Mouse (Mus musculus) embryo, embryonic 11.5 days (tissue): ENCODE data around the gene Nanog.
"Not testable (repeated sequence)": the region's sequence is repeated elsewhere in the genome, so short reads cannot be mapped to it uniquely, and the experiment has no call there.

Experiments
- DNase-seq: peaks from one replicate; pipeline ENCODE4 v3.0.0-alpha.2; 2012; ENCODE audit warnings: low read depth, low spot score

Gene Nanog

DNA sequence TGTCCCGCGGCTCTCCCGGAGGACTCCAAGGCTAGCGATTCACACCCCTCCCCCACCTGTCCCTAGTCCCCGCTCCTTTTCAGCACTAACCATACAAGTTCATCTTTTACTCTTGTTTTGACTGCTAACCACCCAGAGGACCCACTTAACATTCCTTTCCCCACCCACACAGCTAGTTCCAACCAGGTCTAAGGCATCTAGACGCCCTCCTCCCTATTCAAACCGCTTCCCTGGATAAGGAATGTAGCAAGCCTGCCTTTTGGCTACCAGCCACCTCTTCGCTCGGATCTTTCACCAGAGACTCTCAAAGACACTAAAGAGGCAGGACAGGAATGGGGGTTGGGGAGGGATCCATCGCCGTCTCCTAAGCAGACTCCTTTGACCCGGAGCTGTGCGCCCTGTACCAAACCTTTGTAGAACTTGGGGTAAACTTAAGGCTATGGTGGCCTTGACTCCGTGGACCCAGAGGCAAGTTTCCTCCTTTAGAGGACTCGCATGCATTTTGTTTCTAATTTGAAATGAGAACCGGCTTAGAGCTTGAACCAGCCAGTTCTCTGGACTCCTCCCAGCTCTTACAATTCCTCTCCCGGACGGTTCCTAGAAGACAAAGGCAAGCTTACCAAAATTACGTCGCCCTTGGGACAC lies 4.7 kb upstream of the Nanog start:
- DNase-seq = peak; percentile 23

DNA sequence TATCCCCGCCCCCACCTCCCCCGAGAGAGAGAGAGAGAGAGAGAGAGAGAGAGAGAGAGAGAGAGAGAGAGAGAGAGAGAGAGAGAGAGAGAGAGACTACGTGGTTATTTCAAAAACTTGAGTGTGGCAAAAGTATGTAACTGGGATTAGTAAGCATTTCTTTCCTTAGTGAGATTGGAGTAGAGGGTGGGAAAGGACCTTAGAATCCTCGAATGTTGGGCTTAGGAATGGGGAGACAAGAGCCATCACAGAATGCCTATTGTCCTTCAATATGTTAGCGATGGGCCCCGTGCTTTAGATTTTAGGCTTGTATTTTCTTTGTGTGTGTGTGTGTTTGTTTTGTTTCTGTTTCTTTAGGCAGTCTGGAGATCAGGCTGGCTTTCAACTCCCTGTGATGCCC lies 4.0 kb upstream of the Nanog start:
- DNase-seq = no peak

DNA sequence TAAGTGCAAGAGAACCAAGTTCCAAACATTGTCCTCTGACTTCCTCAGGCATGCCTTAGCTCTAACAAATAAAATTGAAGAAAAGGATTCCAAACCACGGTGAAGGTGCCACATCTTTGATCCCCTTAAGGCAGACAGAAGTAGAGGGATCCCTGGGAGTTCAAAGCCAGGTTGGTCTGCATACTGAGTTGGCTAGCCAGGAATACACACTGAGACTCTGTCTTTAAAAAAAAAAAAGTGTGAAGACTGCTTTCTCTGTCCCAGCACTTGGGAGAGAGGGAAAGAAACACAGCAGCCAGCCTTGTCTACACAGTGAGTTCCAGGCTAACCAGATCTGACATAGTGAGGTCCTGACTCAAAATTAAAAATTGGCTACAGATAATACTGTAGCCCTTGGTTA lies 3.6 kb upstream of the Nanog start:
- no peak for DNase-seq

DNA sequence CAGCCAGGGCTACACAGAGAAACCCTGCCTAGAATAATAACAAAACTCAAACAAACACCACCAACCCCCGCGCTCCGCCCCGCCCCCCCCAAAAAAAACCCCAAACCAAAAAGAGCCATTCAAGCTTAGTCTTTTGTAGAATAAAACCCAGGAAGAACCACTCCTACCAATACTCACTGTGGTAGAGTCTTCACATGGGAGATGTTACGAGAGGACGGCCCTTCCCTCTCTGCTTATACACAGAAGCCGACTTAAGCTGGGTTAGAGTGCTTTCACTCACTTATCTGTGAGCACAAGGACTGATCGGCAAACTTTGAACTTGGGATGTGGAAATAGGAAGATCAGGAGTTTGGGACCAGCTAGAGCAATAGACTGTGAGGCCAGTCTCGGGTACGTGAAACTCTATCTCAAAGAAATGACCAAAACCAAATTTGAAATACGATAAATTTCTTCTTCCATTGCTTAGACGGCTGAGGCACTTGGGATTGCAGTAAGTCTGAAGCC lies 900 bp upstream of the Nanog start:
- DNase-seq = no peak

DNA sequence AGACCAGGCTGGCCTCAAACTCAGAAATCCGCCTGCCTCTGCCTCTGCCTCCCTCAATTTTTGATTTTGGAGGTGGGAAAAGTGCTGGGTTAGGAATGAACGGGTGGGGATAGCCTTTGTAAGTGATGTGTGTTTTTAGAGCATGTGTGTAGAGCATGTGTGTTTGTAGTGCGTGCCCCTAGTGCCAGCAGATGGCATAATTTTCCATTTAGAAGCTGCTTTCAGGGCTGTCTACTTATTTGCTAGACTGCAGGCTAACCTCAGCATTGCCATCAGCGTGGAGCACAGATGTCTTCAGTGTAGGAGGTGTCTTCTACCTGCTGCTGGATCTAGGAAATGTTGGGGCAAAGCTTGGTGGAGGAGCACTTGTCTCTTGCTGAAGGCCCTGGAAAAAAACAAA lies 1.5 kb downstream of the Nanog start:
- no peak for DNase-seq

DNA sequence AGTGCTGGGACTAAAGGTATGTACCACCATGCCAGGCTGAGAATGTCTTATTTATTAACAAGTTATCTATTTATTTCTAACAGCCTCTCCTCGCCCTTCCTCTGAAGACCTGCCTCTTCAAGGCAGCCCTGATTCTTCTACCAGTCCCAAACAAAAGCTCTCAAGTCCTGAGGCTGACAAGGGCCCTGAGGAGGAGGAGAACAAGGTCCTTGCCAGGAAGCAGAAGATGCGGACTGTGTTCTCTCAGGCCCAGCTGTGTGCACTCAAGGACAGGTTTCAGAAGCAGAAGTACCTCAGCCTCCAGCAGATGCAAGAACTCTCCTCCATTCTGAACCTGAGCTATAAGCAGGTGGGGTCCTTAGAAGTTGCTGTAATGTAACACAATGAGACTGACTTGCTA lies 4.2 kb downstream of the Nanog start:
- DNase-seq = no peak

DNA sequence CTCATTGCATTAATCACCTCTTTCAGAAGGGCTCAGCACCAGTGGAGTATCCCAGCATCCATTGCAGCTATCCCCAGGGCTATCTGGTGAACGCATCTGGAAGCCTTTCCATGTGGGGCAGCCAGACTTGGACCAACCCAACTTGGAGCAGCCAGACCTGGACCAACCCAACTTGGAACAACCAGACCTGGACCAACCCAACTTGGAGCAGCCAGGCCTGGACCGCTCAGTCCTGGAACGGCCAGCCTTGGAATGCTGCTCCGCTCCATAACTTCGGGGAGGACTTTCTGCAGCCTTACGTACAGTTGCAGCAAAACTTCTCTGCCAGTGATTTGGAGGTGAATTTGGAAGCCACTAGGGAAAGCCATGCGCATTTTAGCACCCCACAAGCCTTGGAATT lies 5.8 kb downstream of the Nanog start:
- not testable (repeated sequence) for DNase-seq

DNA sequence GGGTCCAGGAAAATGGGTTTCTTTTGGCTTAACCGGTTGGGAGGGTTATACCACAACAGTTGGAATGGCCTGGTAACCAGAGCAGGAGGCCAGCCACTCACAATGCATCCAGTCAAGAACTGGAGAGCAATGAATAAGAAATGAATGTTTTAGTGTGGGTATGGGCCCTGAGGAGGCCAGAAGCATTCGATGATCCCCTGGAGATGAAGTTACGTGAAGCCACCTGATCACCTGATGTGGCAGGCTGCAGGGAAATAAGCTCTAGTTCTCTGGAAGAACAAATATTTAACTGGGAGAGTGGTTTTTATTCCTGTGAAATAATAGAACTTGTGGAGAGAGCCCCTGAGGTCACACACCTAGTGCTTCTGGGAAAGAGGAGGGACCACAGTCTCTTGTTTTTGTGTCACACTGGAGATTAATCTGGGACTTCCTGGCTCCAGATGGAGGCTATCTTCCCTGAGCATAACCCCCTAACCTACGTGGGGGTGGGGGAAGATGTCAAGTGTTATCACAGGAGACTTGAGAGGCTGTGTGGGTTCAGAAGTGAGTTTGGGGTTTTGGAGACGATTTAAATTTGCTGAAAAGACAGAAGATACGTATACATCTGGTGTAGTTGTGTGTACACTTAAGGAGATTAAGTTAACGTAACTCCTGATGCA lies 7.5 kb downstream of the Nanog start:
- no peak for DNase-seq

DNA sequence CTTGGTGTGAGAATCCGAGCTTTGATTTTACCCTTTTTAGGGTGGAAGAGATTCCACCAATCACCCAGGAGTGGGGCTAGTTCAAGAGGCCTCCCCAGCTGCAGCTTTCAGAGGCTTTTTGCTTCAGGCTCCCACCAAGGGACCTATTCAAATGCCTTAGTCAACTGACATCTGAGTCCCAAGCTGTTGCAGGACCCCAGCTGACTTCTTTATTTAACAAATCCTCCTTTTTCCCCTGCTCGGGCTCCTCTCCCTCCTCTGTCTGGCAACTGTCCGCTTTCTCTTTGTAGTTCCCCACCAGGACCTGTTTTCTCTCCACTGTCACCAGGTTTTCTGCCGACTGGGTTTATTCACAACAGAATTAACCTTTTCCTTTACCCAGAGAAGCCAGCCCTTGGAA lies 8.6 kb downstream of the Nanog start:
- DNase-seq = no peak

DNA sequence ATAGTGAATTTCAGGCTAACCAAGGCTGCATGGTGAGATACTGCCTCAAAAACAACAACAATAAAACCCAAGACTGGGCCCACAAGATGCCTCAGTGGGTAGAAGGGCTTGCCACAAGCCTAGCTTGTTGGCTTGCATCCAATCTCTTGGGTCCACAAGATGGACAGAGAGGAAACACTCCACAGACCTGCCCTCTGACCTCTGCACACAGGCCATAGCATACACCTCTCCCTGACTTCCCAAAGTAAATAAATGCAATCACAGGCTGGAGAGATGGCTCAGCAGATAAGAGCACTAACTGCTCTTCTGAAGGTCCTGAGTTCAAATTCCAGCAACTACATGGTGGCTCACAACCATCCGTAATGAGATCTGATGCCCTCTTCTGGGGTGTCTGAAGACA lies 10.9 kb downstream of the Nanog start:
- DNase-seq = not testable (repeated sequence)

DNA sequence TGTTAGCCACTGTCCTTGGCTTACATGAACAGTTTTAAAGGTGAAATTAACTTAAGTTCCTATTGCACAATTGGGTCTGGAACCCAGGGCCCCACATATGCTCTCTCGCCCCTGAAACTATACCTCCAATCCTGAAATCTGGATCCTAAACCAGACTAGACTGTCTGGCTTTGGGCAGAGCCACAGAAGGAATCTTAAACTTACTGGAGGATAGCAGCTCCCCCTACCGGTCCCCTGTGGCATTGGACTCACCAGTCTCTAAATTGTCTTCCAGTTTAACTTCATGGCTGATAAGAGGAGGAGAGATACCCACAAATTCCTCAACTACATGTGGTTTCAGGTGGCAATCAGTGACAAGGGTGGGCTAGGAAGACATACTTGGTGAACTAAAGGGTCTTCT lies 12.7 kb downstream of the Nanog start:
- no peak for DNase-seq

DNA sequence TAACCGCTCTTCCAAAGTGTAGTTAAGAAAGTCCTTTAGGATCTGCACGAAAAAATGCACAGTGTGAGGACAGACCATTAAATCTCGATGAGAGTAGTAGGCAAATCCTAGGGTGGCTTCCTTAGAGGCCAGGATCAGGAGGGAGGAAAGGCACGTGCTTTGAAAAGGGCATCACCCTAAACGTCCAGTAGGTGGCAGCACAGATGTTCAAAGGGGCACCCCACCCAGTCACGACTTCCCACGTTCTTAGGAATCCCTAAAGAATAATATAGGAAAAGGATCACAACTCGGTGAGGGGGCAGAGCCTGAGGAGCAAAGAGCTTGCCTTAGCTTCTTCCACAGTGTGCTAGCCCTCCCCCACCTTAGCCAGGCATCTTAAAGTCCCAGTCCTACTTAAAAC lies 32.7 kb downstream of the Nanog start:
- DNase-seq = peak; percentile 57

DNA sequence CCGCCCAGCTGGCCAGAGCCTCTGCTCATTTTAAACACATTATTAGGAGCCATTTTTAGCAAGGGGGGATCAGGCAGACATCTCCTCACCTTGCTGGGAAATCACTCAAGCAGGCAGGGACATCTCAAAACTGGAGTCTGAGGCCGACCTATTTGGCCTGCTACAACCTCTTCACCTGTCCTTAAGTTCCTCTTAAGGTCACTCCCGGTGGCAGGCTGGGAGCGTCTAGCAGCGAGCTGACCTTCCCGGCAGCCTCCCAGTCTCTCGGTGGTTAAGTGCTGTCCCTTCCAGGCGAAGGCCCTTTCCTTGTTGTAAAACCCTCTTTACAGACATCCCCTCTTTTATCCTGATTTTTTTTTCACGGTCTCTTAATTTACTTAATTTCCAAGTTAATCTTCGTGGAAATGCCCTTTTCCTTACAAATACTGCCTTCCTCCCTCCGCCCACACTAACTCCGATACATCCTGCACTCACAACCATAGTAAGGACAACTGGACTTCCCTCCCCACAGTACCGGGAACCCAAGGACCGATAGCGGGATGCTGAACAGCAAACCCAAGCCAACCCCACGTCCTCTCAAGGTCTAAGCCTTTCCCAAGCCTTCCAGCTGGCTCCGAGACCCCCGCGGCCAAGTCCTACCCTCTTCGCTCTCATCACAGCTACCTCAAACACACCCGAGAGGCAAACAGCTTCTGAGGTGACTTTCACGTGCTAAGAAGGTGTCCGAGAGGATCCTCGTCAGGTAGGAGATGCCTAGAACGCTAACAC lies 34.4 kb downstream of the Nanog start:
- no peak for DNase-seq

DNA sequence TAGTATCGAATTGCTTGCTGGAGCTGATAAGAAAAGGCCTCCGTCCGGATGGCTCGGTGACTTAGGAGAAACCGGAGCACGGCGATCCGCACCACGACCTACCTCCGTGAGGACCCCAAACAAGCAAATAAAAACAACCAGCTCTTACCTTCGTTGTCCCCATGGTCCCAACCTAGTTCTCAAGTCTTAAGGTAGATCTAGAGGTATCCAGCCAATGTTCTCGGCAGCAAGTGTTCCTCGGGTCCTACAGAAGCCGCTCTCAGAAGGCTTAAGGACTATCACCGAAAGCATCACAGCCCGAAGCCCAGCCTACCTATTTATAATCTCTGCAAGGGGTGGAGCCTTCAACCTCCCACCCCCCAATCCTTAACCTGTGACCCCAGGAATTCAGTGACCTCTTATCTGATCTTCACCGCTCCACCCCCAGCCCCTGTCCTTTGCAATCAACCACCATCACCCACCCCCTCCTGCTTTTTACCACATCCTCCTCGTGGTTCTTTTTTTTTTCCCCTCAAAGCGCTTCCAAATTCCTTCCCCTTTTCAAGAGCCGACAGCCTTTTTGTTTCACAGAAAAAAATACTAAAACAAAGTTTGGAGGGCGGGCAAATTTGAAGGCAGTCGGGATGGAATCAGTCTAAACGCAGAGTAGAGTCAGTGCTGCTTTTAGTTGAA lies 35.1 kb downstream of the Nanog start:
- no peak for DNase-seq

DNA sequence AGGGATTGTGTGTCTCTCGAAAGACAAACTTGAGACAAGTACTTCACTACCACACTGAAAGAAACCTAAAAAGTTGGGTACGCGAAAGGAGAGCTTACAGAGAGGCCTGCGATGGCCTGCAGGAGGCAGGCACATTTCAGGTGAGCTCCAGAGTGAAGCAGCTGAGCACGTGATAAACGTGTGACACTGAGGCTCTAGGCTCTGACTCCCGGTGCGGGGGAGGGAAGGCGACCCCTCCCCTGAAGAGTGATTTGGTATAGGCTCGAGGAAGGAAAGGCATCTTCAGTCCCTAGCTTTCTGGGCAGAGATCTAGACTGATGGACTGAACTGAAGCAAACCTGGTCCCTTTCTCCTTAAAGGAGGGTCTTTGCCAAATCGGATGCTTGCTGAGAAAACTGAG lies 36.1 kb downstream of the Nanog start:
- DNase-seq = no peak

DNA sequence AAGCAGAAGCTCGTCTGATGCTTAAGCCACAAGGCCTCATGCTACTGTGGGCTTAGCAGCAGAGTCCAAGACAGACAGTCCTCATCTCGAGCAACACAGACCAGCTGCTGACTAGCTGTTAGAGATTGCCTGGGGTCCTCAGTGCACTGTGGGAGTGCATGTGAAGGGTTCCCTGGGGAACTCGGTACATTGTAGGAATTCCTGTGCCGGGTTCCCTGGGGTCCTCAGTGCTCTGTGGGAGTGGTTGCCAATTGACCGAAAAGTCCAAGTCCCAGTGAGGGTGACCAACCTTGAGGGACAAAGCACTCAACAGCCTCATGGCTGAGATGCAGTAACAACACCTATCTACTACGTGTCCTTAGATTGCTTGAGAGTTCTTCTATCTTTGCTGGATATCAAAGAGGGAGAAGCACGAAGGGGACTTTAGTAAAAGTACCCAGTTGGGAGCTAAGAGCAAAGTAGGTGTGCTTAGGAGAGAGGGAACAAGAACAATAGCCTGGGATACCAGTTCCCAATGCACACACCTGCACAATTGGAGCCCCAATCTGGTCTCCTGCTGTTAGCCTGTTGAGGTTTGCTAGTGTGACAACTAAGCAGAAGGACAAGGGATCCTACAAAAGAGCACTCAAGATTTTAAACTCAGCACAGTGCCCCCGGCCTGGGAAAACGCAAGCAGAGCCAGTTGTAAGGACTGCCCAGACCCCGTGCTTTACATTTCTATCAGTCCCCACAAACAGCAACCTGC lies 37.4 kb downstream of the Nanog start:
- no peak for DNase-seq

DNA sequence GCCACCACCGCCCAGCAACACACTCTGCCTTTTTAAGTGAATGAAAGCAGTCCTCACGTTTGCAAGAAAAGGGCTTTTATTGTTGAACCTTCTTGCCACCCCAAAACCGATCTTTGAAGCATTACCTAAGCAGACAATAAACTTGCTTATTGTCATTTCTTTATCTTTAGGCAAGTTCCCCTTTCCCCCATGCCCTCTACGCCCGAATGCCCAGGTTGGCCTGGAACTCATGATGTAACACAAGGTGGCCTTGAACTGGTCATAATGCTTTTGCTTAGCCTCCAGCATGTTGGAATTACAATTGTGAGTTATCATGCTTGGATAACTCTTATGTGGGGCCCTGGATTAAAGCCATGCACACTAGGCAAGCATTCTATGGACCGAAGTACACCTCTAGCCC lies 43.3 kb downstream of the Nanog start:
- no peak for DNase-seq

DNA sequence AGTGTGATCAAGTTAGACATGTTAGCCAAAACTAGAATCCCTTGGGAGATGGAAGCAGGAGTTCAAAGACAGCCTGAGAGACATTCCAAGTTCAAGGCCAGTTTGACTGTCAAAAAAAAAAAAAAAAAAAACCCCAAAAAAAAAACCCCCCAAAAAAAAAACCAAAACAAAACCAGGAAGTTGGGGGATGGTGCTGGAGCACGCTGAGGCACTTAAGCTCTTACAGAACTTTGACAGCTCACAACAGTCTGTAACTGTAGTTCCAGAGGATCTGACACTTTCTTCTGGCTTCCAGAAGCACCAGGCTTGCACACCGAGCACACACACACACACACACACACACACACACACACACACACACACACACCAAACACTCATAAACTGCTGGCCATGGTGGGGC lies 48.6 kb downstream of the Nanog start:
- no peak for DNase-seq

DNA sequence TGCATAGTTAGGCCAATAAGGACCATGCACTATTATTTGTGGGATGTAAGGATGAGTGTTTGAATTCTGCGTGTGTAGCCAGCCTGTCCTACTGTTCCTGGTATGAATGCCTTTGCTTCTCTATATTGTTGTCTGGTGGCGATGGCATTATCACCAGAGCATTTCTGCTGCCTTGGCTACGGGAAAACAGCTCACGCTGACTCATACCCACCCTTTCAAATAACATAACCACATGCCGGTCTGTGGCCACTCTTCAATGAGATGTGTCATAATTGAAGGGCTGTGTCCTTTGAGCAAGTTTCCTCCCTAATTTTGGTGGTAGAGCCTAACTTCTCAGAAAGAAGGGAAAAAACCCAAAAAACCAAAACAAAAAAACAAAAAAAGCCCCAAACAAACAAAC lies 51.4 kb downstream of the Nanog start:
- DNase-seq = no peak

DNA sequence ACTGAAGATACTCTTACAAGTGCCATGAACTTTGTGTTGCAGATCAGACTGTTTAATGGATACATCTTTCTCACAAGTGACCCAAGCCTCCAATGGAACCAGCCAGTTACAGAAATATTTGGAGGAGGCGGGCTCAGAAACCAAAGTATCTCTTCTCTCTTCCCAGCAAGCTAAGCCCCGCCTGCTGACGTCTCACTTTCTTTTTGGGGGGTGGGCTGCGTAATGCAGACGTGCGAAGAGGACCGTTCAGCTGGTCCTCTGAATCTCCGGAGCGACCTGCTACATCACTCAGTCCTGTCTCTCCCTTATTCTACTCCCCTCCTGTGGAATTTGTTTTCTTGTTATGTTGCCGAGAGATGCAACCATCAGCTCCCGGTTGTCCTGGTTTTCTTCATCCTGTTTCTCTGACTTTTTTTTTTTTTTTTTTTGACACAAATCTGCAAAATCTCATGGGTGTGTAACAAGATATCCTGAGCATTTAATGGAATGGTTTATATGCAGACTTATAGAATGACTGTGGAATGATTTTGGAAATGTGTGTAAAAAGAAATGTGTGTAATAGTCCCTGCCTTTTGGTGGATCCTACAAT lies 53.8 kb downstream of the Nanog start:
- peak; percentile 68 for DNase-seq

DNA sequence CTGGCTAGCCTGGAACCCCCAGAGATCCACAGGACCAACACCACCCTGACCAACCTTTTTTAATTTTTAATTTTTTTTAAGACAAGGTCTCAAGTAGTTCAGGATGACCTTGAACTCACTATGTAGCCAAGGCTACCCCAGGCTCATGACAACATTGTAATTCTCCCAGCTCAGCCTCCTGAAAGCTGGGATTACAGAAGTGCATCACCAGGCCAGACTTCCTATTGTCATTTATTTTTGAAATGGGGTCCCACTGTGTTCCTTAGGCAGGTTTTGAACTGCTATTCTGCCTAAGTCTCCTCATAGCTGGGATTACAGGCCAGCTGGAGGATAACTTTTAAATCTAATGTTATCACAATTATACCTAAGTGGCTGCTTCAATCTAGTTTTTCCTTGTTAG lies 54.6 kb downstream of the Nanog start:
- DNase-seq = no peak
